Mouse (Mus musculus) gastrocnemius, postnatal 36 days (tissue): ENCODE measurements around the gene Vmn1r100. TPM values are rescaled to one million over a fixed set of nuclear protein-coding genes. Genes with fewer than 3 reads are reported as not detected.
"Not testable (repeated sequence)": the region's sequence is repeated elsewhere in the genome, so short reads cannot be mapped to it uniquely, and the experiment has no call there.

ENCODE experiments used
- DNase-seq, 2 experiments: peaks; one replicate each; pipeline ENCODE4 v3.0.0; 2022
- intact Hi-C: fragments of 180-260 bp; cut with DNase I; formaldehyde crosslinking; loops from one replicate; pipeline ENCODE4 v1.15.1; 2025
- long read RNA-seq, 2 experiments: library from polyadenylated mRNA; stranded (forward); transcript quantifications; one replicate each; pipeline ENCODE4 v2.0.0; 2021
- total RNA-seq, 2 experiments: library from RNA; stranded (reverse); gene quantifications; 2 replicates each; pipeline ENCODE4 v1.2.3; 2021

Vmn1r100 gene
- total RNA-seq = not detected
- long read RNA-seq, experiment 1 = 0 reads
- long read RNA-seq, experiment 2 = 0 reads

DNA sequence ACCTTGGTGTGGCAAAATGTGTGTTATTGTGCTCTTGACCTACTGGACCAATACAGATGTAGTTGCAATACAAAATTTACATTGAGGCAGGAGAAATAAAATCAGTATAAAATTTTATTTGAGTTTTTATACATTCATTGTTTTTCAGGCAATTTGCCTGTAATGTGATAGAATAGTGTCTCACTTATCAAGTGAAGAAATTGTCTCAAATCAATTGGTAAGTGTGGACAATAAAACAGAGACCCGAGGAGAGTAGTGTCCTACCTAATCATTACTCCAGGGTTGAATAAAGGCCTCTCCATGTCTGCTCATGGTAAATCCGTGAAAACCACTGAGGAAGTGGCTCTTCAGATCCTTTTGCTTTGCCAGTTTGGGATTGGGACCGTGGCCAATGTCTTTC is at the start of gene Vmn1r100:
Vmn1r100 (plus strand) TSS at position 301 of the 400 bp plus-strand sequence.
- DNase-seq, intact Hi-C loops: not testable (repeated sequence)

- DNase-seq, intact Hi-C loops: not testable (repeated sequence)
These were observed 42.4 kb upstream of the Vmn1r100 start, which contains the start of gene Gm5728 for GRCm38 (mm10) chr7:20375310-20375709. Gm5728 (minus strand) TSS chr7:20375410.

GRCm38 (mm10) chr7:20442493-20442892 is 24.8 kb downstream of the Vmn1r100 start, which contains the start of gene Vmn1r101:
Vmn1r101 (minus strand) TSS chr7:20442593.
- intact Hi-C loops, DNase-seq: not testable (repeated sequence)

Other genes with a start within 250 kb of the Vmn1r100 start
- gene Vmn1r94, start 249.6 kb upstream of the Vmn1r100 start, total RNA-seq = not detected
- gene Vmn1r95, start 224.2 kb upstream of the Vmn1r100 start, total RNA-seq = not detected
- not detected for gene Gm6164, start 212.3 kb upstream of the Vmn1r100 start, total RNA-seq
- not detected for gene Gm4498, start 184.1 kb upstream of the Vmn1r100 start, total RNA-seq
- not detected for gene Gm5890, start 155.1 kb upstream of the Vmn1r100 start, total RNA-seq
- gene Gm4133, start 83.9 kb upstream of the Vmn1r100 start, total RNA-seq = not detected
- not detected for gene Gm5728, start 42.5 kb upstream of the Vmn1r100 start, total RNA-seq
- not detected for gene Vmn1r101, start 24.7 kb downstream of the Vmn1r100 start, total RNA-seq
- gene Gm10670, start 57.0 kb downstream of the Vmn1r100 start, total RNA-seq = not detected
- gene Vmn1r103, start 92.6 kb downstream of the Vmn1r100 start, total RNA-seq = not detected
- not detected for gene Vmn1r104, start 115.9 kb downstream of the Vmn1r100 start, total RNA-seq
- gene Gm5726, start 127.8 kb downstream of the Vmn1r100 start, total RNA-seq = not detected
- gene Gm4141, start 158.3 kb downstream of the Vmn1r100 start, total RNA-seq = not detected
- gene Gm4513, start 181.1 kb downstream of the Vmn1r100 start, total RNA-seq = not detected